Mouse (Mus musculus) heart, postnatal 0 days (tissue): ENCODE measurements around the gene Abca17. TPM values are rescaled to one million over a fixed set of nuclear protein-coding genes. Genes with fewer than 3 reads are reported as not detected.
A peak's percentile ranks its signal among the peaks of the same experiment; 100 is the strongest.

Experiments used
- ATAC-seq: fragments of 200-750 bp; cut with Nextera tagmentation; 2 replicates; pipeline ENCODE4 v1.8.0; 2017; ENCODE audit warnings: low read depth, moderate number of reproducible peaks, moderate library complexity; ENCODE audit not compliant: insufficient read depth
- DNase-seq: peaks from one replicate; pipeline ENCODE4 v3.0.0-alpha.2; 2016; ENCODE audit warnings: low spot score
- H3K27ac ChIP-seq: fragments of 300-500 bp; sonication (generic); 2 replicates; pipeline ENCODE4 v1.5.1; 2014; ENCODE audit warnings: low read depth, mild to moderate bottlenecking
- H3K27me3 ChIP-seq: fragments of 300-500 bp; sonication (generic); 2 replicates; pipeline ENCODE4 v1.6.1; 2014; ENCODE audit warnings: low read length, mixed read lengths; ENCODE audit not compliant: control insufficient read depth, insufficient read depth
- H3K36me3 ChIP-seq: fragments of 300-500 bp; sonication (generic); replicated peaks from 2 replicates; pipeline ENCODE4 v1.6.1; 2014; ENCODE audit warnings: low read length, mixed read lengths; ENCODE audit not compliant: control insufficient read depth, insufficient read depth
- H3K4me1 ChIP-seq: fragments of 300-500 bp; sonication (generic); 2 replicates; pipeline ENCODE4 v1.6.1; 2014; ENCODE audit warnings: antibody characterized with exemption; ENCODE audit not compliant: control insufficient read depth, insufficient read depth
- H3K4me2 ChIP-seq: fragments of 300-500 bp; sonication (generic); 2 replicates; pipeline ENCODE4 v1.6.1; 2014; ENCODE audit warnings: low read depth, mild to moderate bottlenecking, low read length, moderate library complexity
- H3K4me3 ChIP-seq: fragments of 300-500 bp; sonication (generic); 2 replicates; pipeline ENCODE4 v1.5.1; 2014; ENCODE audit warnings: low read depth, low read length
- H3K9ac ChIP-seq: fragments of 300-500 bp; sonication (generic); replicated peaks from 2 replicates; pipeline ENCODE4 v1.6.1; 2014; ENCODE audit warnings: low read depth, low read length, mixed read lengths
- H3K9me3 ChIP-seq: fragments of 300-500 bp; sonication (generic); replicated peaks from 2 replicates; pipeline ENCODE4 v1.6.1; 2016; ENCODE audit warnings: low read length; ENCODE audit not compliant: control insufficient read depth
- CTCF ChIP-seq: IDR thresholded peaks from 2 replicates; pipeline ENCODE4 v1.5.1; 2016; ENCODE audit warnings: antibody characterized with exemption, control low read depth, low read depth
- EP300 ChIP-seq: IDR thresholded peaks from 2 replicates; pipeline ENCODE4 v1.6.1; 2016; ENCODE audit warnings: antibody characterized with exemption, low read depth
- WGBS: fragments of 180-500 bp; shearing (Covaris S2); extraction: QIAGEN DNeasy Blood & Tissue Kit; methylation state at CpG from one replicate; pipeline ENCODE4 v1.1.7; 2014; 5-methylcytosine and 5-hydroxymethylcytosine counted together
- polyA plus RNA-seq: library from polyadenylated mRNA; unstranded; fragments of >200 nt; fragmentation: Nextera tagmentation; extraction: Ambion mirVana; gene quantifications from 2 replicates; pipeline ENCODE4 v1.2.1, GENCODE M21; 2015
- total RNA-seq: library from RNA; depleted of rRNA; stranded (reverse); fragments of >200 nt; gene quantifications from 2 replicates; pipeline ENCODE4 v1.2.3, GENCODE M21; 2014; ENCODE audit warnings: low replicate concordance

Abca17 gene
- total and polyA plus RNA-seq, 2 experiments from 2014 or later: not detected

DNA sequence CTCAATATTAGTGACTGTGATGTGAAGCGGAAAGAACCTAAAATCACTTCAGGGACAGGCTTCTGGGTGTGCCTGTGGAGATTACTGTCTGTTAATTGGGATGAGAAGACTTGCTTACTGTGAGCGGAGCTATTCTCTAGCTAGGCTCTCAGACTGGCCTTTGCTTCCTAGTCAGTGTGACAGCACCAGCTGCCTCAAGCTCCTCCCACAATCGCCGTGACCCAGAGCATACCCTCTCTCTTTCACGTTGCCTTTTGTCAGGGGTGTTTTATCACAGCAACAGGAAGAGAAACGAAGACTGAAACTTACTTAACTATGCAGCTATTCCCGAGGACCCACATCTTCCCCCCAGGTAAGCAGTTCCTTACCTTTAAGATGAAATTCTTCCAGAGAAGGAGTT lies 4.0 kb downstream of the Abca17 start:
- Histone ChIP-seq H3K9ac (no peak overlapping the region), H3K9me3 (no peaks in the 10 kb centered on the region), H3K36me3 (no peaks in the 10 kb centered on the region), H3K4me2 (no peak overlapping the region), H3K27me3 (peaks cover 18% of the 10 kb centered on the region), H3K4me1 (no peaks in the 10 kb centered on the region), H3K4me3 (no peak overlapping the region), H3K27ac (no peak overlapping the region)
- 47% methylated on average over 7 of the region's 7 CpGs for WGBS
- ATAC-seq (no peak), DNase-seq (no peak)
- TF ChIP-seq CTCF (no peak), EP300 (no peak)

DNA sequence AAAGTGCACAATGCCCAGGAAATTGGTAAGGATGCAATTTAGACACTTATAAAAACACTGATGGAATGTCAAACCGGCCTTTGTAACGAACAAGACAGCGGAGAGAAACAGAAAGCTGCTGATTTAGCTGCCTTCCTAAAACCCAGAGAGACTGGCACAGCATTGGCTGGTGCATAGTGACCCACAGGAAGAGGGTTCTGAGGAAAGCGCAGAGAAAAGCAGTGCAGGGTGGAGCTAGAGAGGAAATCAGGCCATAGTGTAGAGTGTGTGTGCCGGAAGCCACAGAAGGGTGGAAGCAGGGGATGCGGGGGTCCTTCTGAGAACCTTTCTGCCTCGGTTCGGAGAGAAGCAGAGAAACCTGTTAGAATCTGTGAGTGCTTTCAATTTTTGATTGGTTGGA lies 6.2 kb downstream of the Abca17 start:
- DNase-seq: no peak
- no peaks in the 10 kb centered on the region for H3K4me1 ChIP-seq
- no peaks in the 10 kb centered on the region for H3K36me3 ChIP-seq
- no peak for TF ChIP-seq CTCF
- no peak for TF ChIP-seq EP300
- no peak overlapping the region for H3K4me3 ChIP-seq
- H3K9me3 ChIP-seq: no peaks in the 10 kb centered on the region
- no peak overlapping the region for H3K4me2 ChIP-seq
- WGBS: 75% methylated on average over 8 of the region's 8 CpGs
- H3K27ac ChIP-seq: no peak overlapping the region
- no peak for ATAC-seq
- no peak overlapping the region for H3K9ac ChIP-seq
- H3K27me3 ChIP-seq: peaks cover 4% of the 10 kb centered on the region; the same call in 1 of the 2 replicates

GRCm38 (mm10) chr17:24327656-24328055 lies 23.2 kb downstream of the Abca17 start:
- H3K9ac ChIP-seq: no peak overlapping the region
- no peak for DNase-seq
- no peak for ATAC-seq
- H3K4me2 ChIP-seq: no peak overlapping the region
- no peak overlapping the region for H3K27ac ChIP-seq
- H3K4me3 ChIP-seq: no peak overlapping the region
- H3K9me3 ChIP-seq: no peaks in the 10 kb centered on the region
- no peaks in the 10 kb centered on the region; the same call in 1 of the 2 replicates for H3K4me1 ChIP-seq
- no peaks in the 10 kb centered on the region for H3K36me3 ChIP-seq
- no peaks in the 10 kb centered on the region for H3K27me3 ChIP-seq
- WGBS: 66% methylated on average over 7 of the region's 7 CpGs
- no peak for TF ChIP-seq EP300
- no peak for TF ChIP-seq CTCF

DNA sequence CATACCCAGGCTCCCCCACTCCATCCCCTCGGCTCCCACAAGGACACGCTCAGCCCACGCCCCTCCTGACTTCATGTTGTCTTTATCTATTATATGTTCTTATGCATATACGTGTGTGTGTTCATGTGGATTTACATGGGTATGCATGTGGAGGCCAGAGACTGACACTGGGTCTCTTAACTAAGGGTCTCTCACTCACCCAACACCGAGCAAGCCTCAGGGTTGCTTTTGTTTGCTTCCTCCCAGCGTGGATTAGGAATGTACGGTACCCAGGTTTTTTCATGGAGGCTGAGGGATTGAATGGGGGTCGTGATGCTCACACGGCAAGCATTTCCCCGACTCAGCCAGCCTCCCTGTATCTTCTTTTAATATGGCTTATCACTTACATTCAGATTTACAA lies 25.8 kb downstream of the Abca17 start:
- Histone ChIP-seq H3K4me1 (no peaks in the 10 kb centered on the region; the same call in 1 of the 2 replicates), H3K27ac (no peak overlapping the region), H3K4me3 (no peak overlapping the region), H3K9ac (no peak overlapping the region), H3K4me2 (no peak overlapping the region), H3K9me3 (peaks cover 5% of the 10 kb centered on the region), H3K27me3 (no peaks in the 10 kb centered on the region), H3K36me3 (no peaks in the 10 kb centered on the region)
- TF ChIP-seq EP300: no peak
- no peak for TF ChIP-seq CTCF
- DNase-seq (no peak), ATAC-seq (no peak)
- WGBS: 82% methylated on average over 10 of the region's 10 CpGs

- H3K4me3 ChIP-seq: no peak overlapping the region
Measured at GRCm38 (mm10) chr17:24320826-24321225, 30.0 kb downstream of the Abca17 start.

GRCm38 (mm10) chr17:24307500-24307899 lies 43.4 kb downstream of the Abca17 start:
- peak; percentile 78 for TF ChIP-seq CTCF
- TF ChIP-seq EP300: no peak
- no peaks in the 10 kb centered on the region for H3K4me1 ChIP-seq
- no peaks in the 10 kb centered on the region for H3K9me3 ChIP-seq
- H3K4me2 ChIP-seq: no peak overlapping the region
- DNase-seq (peak; percentile 21), ATAC-seq (no peak)
- no peak overlapping the region for H3K4me3 ChIP-seq
- no peak overlapping the region for H3K27ac ChIP-seq
- H3K9ac ChIP-seq: no peak overlapping the region
- no peaks in the 10 kb centered on the region for H3K36me3 ChIP-seq
- H3K27me3 ChIP-seq: no peaks in the 10 kb centered on the region
- WGBS: 36% methylated on average over 4 of the region's 4 CpGs

More at GRCm38 (mm10) chr17:24320826-24321225, 30.0 kb downstream of the Abca17 start:
- WGBS: 84% methylated on average over 3 of the region's 3 CpGs
- no peak overlapping the region for H3K27ac ChIP-seq
- H3K9ac ChIP-seq: no peak overlapping the region
- H3K4me1 ChIP-seq: no peaks in the 10 kb centered on the region
- TF ChIP-seq EP300: no peak
- TF ChIP-seq CTCF: no peak
- no peak overlapping the region for H3K4me2 ChIP-seq
- peaks cover 9% of the 10 kb centered on the region for H3K9me3 ChIP-seq
- no peaks in the 10 kb centered on the region; the same call in 1 of the 2 replicates for H3K27me3 ChIP-seq
- H3K36me3 ChIP-seq: no peaks in the 10 kb centered on the region
- no peak for ATAC-seq
- DNase-seq: no peak
